Mouse (Mus musculus) liver, postnatal 0 days (tissue): ENCODE results near the gene Rbpjl. TPM values are rescaled to one million over a fixed set of nuclear protein-coding genes. Genes with fewer than 3 reads are reported as not detected.
A peak's percentile ranks its signal among the peaks of the same experiment; 100 is the strongest.

ENCODE experiments used
- ATAC-seq: fragments of 200-750 bp; cut with Nextera tagmentation; 2 replicates; pipeline ENCODE4 v1.8.0; 2017; ENCODE audit warnings: mild to moderate bottlenecking, moderate library complexity
- DNase-seq: peaks from one replicate; pipeline ENCODE4 v3.0.0-alpha.2; 2016
- H3K27ac ChIP-seq: fragments of 300-500 bp; sonication (generic); 2 replicates; pipeline ENCODE4 v1.5.1; 2014; ENCODE audit warnings: antibody characterized with exemption, moderate library complexity, mild to moderate bottlenecking, low read depth
- H3K27me3 ChIP-seq: fragments of 300-500 bp; sonication (generic); 2 replicates; pipeline ENCODE4 v1.6.1; 2014; ENCODE audit warnings: low read length, control low read depth, mixed read lengths; ENCODE audit not compliant: insufficient read depth
- H3K36me3 ChIP-seq: fragments of 300-500 bp; sonication (generic); replicated peaks from 2 replicates; pipeline ENCODE4 v1.6.1; 2014; ENCODE audit warnings: mild to moderate bottlenecking, control low read depth, low read length, moderate library complexity, mixed read lengths; ENCODE audit not compliant: insufficient read depth
- H3K4me1 ChIP-seq: fragments of 300-500 bp; sonication (generic); 2 replicates; pipeline ENCODE4 v1.6.1; 2014; ENCODE audit warnings: antibody characterized with exemption, mild to moderate bottlenecking, control low read depth; ENCODE audit not compliant: insufficient read depth
- H3K4me2 ChIP-seq: fragments of 300-500 bp; sonication (generic); 2 replicates; pipeline ENCODE4 v1.6.1; 2014; ENCODE audit warnings: low read depth, mild to moderate bottlenecking, low read length, moderate library complexity, mixed read lengths
- H3K4me3 ChIP-seq: fragments of 300-500 bp; sonication (generic); 2 replicates; pipeline ENCODE4 v1.5.1; 2014; ENCODE audit warnings: low read depth, low read length
- H3K9ac ChIP-seq: fragments of 300-500 bp; sonication (generic); replicated peaks from 2 replicates; pipeline ENCODE4 v1.6.1; 2014; ENCODE audit warnings: mild to moderate bottlenecking, moderate library complexity
- H3K9me3 ChIP-seq: fragments of 300-500 bp; sonication (generic); 2 replicates; pipeline ENCODE4 v1.6.1; 2016; ENCODE audit warnings: mild to moderate bottlenecking, control low read depth, low read length, mixed read lengths
- CTCF ChIP-seq: sonication (generic); IDR thresholded peaks from 2 replicates; pipeline ENCODE4 v1.5.1; 2016; ENCODE audit warnings: antibody characterized with exemption, low read depth
- EP300 ChIP-seq: IDR thresholded peaks from 2 replicates; pipeline ENCODE4 v1.6.1; 2016; ENCODE audit warnings: antibody characterized with exemption, low read depth, mild to moderate bottlenecking
- WGBS: fragments of 180-500 bp; shearing (Covaris S2); extraction: QIAGEN DNeasy Blood & Tissue Kit; methylation state at CpG from one replicate; pipeline ENCODE4 v1.1.7; 2014; ENCODE audit not compliant: insufficient replicate concordance; 5-methylcytosine and 5-hydroxymethylcytosine counted together
- polyA plus RNA-seq: library from polyadenylated mRNA; unstranded; fragments of >200 nt; fragmentation: Nextera tagmentation; extraction: Ambion mirVana; gene quantifications from 2 replicates; pipeline ENCODE4 v1.2.1, GENCODE M21; 2015

The Rbpjl gene
- polyA plus RNA-seq, 1 experiment from 2014 or later = not detected

- no peaks in the 10 kb centered on the region for H3K9me3 ChIP-seq
- no peaks in the 10 kb centered on the region; the same call in none of the 2 replicates for H3K36me3 ChIP-seq
- DNase-seq = no peak
- no peak for TF ChIP-seq EP300
- no peak for TF ChIP-seq CTCF
- peak within 1 kb of the TSS; percentile 57 for H3K4me3 ChIP-seq
- peak within 1 kb of the TSS; percentile 63 for H3K4me2 ChIP-seq
- peaks cover 7% of the 10 kb centered on the region for H3K4me1 ChIP-seq
- H3K9ac ChIP-seq = peak within 1 kb of the TSS; percentile 77
- WGBS = 12% methylated on average over 18 of the region's 18 CpGs
- 0 out of 2 replicates have a peak, but pooled peaks cover 6% of the 10 kb centered on the region for H3K27me3 ChIP-seq
- peak within 1 kb of the TSS; percentile 89 for H3K27ac ChIP-seq
- ATAC-seq = no peak
Measured at GRCm38 (mm10) chr2:164443460-164444000, 40.6 kb downstream of the Rbpjl start, which contains the start of gene Sdc4. Sdc4 (minus strand) TSS chr2:164443887.

GRCm38 (mm10) chr2:164444701-164445100, 41.8 kb downstream of the Rbpjl start:
- H3K9ac ChIP-seq = no peak overlapping the region
- no peaks in the 10 kb centered on the region for H3K4me1 ChIP-seq
- no peak for DNase-seq
- peak overlapping the region; percentile 89 for H3K27ac ChIP-seq
- TF ChIP-seq EP300 = peak; percentile 43; the same call in 1 of the 2 replicates
- no peak for TF ChIP-seq CTCF
- 0 out of 2 replicates have a peak, but pooled peaks cover 6% of the 10 kb centered on the region for H3K27me3 ChIP-seq
- 44% methylated on average over 2 of the region's 2 CpGs for WGBS
- H3K4me2 ChIP-seq = no peak overlapping the region
- H3K4me3 ChIP-seq = no peak overlapping the region
- H3K36me3 ChIP-seq = no peaks in the 10 kb centered on the region; the same call in 1 of the 2 replicates
- H3K9me3 ChIP-seq = no peaks in the 10 kb centered on the region
- peak; percentile 14; the same call in 1 of the 2 replicates for ATAC-seq

GRCm38 (mm10) chr2:164445399-164446085, 42.6 kb downstream of the Rbpjl start:
- whole genome bisulfite sequencing = 42% methylated on average over 3 of the region's 3 CpGs

GRCm38 (mm10) chr2:164446086-164446469, 43.1 kb downstream of the Rbpjl start:
- no peak overlapping the region for H3K9ac ChIP-seq
- 0 out of 2 replicates have a peak, but pooled peaks cover 6% of the 10 kb centered on the region for H3K27me3 ChIP-seq
- H3K4me3 ChIP-seq = no peak overlapping the region
- ATAC-seq (no peak), DNase-seq (no peak)
- H3K27ac ChIP-seq = peak overlapping the region; percentile 89; the same call in 1 of the 2 replicates
- H3K4me2 ChIP-seq = no peak overlapping the region
- no peaks in the 10 kb centered on the region for H3K9me3 ChIP-seq
- TF ChIP-seq EP300 = no peak
- TF ChIP-seq CTCF = no peak
- WGBS = 61% methylated on average over 3 of the region's 3 CpGs
- H3K4me1 ChIP-seq = no peaks in the 10 kb centered on the region
- H3K36me3 ChIP-seq = no peaks in the 10 kb centered on the region

More at GRCm38 (mm10) chr2:164445399-164446085, 42.6 kb downstream of the Rbpjl start:
- 0 out of 2 replicates have a peak overlapping the region, but pooled peaks have one; percentile 27 for H3K4me2 ChIP-seq
- no peak overlapping the region for H3K9ac ChIP-seq
- 0 out of 2 replicates have a peak, but pooled peaks cover 6% of the 10 kb centered on the region for H3K27me3 ChIP-seq
- no peaks in the 10 kb centered on the region for H3K36me3 ChIP-seq
- H3K9me3 ChIP-seq = no peaks in the 10 kb centered on the region
- H3K4me1 ChIP-seq = no peaks in the 10 kb centered on the region
- H3K27ac ChIP-seq = peak overlapping the region; percentile 89
- ATAC-seq (peak; percentile 76), DNase-seq (no peak)
- no peak for TF ChIP-seq CTCF
- peak; percentile 61; the same call in 1 of the 2 replicates for TF ChIP-seq EP300
- H3K4me3 ChIP-seq = no peak overlapping the region

- DNase-seq (no peak), ATAC-seq (no peak)
- H3K4me2 ChIP-seq = no peak overlapping the region
- H3K27me3 ChIP-seq = no peaks in the 10 kb centered on the region
- H3K4me3 ChIP-seq = no peak overlapping the region
- WGBS = 82% methylated on average over 1 of the region's 1 CpGs
- no peaks in the 10 kb centered on the region for H3K36me3 ChIP-seq
- no peaks in the 10 kb centered on the region for H3K4me1 ChIP-seq
- TF ChIP-seq EP300 = no peak
- TF ChIP-seq CTCF = no peak
- no peaks in the 10 kb centered on the region for H3K9me3 ChIP-seq
- no peak overlapping the region for H3K9ac ChIP-seq
- 0 out of 2 replicates have a peak overlapping the region, but pooled peaks have one; percentile 12 for H3K27ac ChIP-seq
Measured at GRCm38 (mm10) chr2:164448140-164448539, 45.2 kb downstream of the Rbpjl start.

GRCm38 (mm10) chr2:164448921-164449320, 46.0 kb downstream of the Rbpjl start:
- no peak for ATAC-seq
- Histone ChIP-seq H3K9me3 (no peaks in the 10 kb centered on the region), H3K36me3 (no peaks in the 10 kb centered on the region), H3K4me3 (no peak overlapping the region), H3K4me2 (no peak overlapping the region), H3K4me1 (peaks cover under 1% of the 10 kb centered on the region; the same call in 1 of the 2 replicates), H3K9ac (no peak overlapping the region), H3K27me3 (no peaks in the 10 kb centered on the region), H3K27ac (no peak overlapping the region)
- TF ChIP-seq EP300 = no peak
- TF ChIP-seq CTCF = no peak
- 67% methylated on average over 5 of the region's 5 CpGs for WGBS
- no peak for DNase-seq
